Mouse (Mus musculus): Measurements from ENCODE around the gene Ank3.

DNA sequence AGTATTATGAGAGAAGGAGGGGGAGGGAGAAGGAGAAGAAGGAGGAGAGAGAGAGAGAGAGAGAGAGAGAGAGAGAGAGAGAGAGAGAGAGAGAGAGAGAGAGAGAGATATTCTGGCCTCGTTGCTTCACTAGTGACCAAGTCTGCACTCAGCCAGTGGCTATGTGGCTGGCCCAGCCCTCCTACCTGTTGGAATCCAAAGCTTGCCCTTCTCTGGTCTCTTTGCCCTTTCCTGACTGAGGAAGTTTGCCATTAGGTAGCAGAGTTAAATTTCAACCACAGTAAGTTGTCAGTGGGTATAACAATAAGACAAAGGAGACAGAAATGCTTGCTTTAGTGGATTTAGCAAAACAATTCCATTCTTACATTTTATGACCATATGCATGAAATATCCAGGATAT lies 154.5 kb downstream of the Ank3 start:
- no peak for TF ChIP-seq CTCF (conservative IDR thresholded peaks at IDR 0.05; ENCODE audit: insufficient read depth, insufficient read length, low read depth, low read length)
- TF ChIP-seq POLR2A (IDR thresholded peaks at IDR 0.05; ENCODE audit: low read depth, low read length), result no peak
